Comparison of ENCODE assay signal across 23 mouse cellular contexts in the genomic region with DNA sequence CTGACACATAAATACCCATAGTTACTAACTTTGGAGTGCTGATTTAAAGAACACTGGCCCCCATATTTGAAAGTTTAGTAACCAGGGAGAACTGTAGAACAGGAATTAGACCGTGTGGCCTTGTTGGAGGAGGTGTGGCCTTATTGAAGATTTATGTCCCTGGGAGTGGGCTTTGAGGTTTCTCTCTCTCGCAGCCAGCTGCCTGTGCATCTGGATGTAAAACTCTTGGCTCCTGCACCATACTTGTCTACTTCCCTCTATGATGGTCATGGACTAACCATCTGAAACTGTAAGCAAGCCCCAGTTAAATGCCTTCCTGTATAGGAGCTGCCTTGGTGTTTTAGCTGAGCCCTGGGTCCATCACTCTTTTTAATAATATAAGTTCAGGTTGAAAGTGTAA. TPM values are rescaled to one million over a fixed set of nuclear protein-coding genes. Genes with fewer than 3 reads are reported as not detected.
"Had no signal": no experiment of that assay in that cellular context is flagged by ENCODE, and none has a peak within 500 bp of the region (broad histone marks: within the 10 kb centered on the region; RNA-seq: fewer than 3 reads in every experiment).

No protein-coding gene starts in this region.

- H3K27me3 ChIP-seq: liver, embryonic 15.5 days; lung, embryonic 15.5 days; megakaryocyte, embryonic 14.5 days; midbrain, embryonic 13.5 days; midbrain, embryonic 15.5 days; neural tube, embryonic 12.5 days; stomach, embryonic 15.5 days had no signal

- H3K4me3 ChIP-seq: liver, embryonic 15.5 days; lung, embryonic 15.5 days; megakaryocyte, embryonic 14.5 days; midbrain, embryonic 13.5 days; midbrain, embryonic 15.5 days; neural tube, embryonic 12.5 days; stomach, embryonic 15.5 days had no signal

- ATAC-seq: liver, postnatal 0 days; lung, postnatal 0 days; midbrain, embryonic 13.5 days; midbrain, embryonic 15.5 days had no signal

- H3K27ac ChIP-seq: liver, embryonic 15.5 days; lung, embryonic 15.5 days; macrophage; midbrain, embryonic 13.5 days; midbrain, embryonic 15.5 days; neural tube, embryonic 12.5 days; stomach, embryonic 15.5 days; stomach, postnatal 0 days had no signal

- H3K36me3 ChIP-seq: lung, embryonic 15.5 days; midbrain, embryonic 15.5 days; neural tube, embryonic 12.5 days; stomach, embryonic 15.5 days had no signal

- DNase-seq: liver, postnatal 0 days; lung, adult 2 months; lung, postnatal 14 days; lung, postnatal 36 days; retina, postnatal 1 day; right cerebral cortex, adult 18-20 months; right cerebral cortex, postnatal 25 days; right cerebral cortex, postnatal 4 days; thymus, adult 2 months; thymus, postnatal 25 days; thymus, postnatal 4 days had no signal

- H3K4me1 ChIP-seq: liver, embryonic 15.5 days; midbrain, embryonic 13.5 days; midbrain, embryonic 15.5 days; neural tube, embryonic 12.5 days had no signal

RNA-seq across cellular contexts. Expression of a gene that starts 59.6 kb away (rescaled TPM):
- total RNA-seq: monocyte, adult 5-6 weeks; neutrophil, adult 5-6 weeks had no signal
- polyA plus RNA-seq: macrophage had no signal
